Mouse (Mus musculus) intestine, postnatal 0 days (tissue): Measurements from ENCODE around the gene Mast4. TPM values are rescaled to one million over a fixed set of nuclear protein-coding genes. Genes with fewer than 3 reads are reported as not detected.

Experiments
- ATAC-seq: fragments of 200-750 bp; cut with Nextera tagmentation; 2 replicates; pipeline ENCODE4 v1.8.0; 2017; ENCODE audit warnings: mild to moderate bottlenecking, moderate TSS enrichment, moderate library complexity
- H3K27ac ChIP-seq: fragments of 300-500 bp; sonication (generic); 2 replicates; pipeline ENCODE4 v1.5.1; 2014; ENCODE audit warnings: mild to moderate bottlenecking, low read depth, low read length, moderate library complexity
- H3K27me3 ChIP-seq: fragments of 300-500 bp; sonication (generic); replicated peaks from 2 replicates; pipeline ENCODE4 v1.6.1; 2014; ENCODE audit warnings: low read length, mixed read lengths; ENCODE audit not compliant: control insufficient read depth, insufficient read depth
- H3K36me3 ChIP-seq: fragments of 300-500 bp; sonication (generic); 2 replicates; pipeline ENCODE4 v1.6.1; 2014; ENCODE audit warnings: mild to moderate bottlenecking, moderate library complexity; ENCODE audit not compliant: control insufficient read depth, insufficient read depth
- H3K4me1 ChIP-seq: fragments of 300-500 bp; sonication (generic); replicated peaks from 2 replicates; pipeline ENCODE4 v1.6.1; 2014; ENCODE audit warnings: antibody characterized with exemption, low read length, mixed read lengths; ENCODE audit not compliant: control insufficient read depth, insufficient read depth
- H3K4me2 ChIP-seq: fragments of 300-500 bp; sonication (generic); replicated peaks from 2 replicates; pipeline ENCODE4 v1.6.1; 2014; ENCODE audit warnings: low read depth, mild to moderate bottlenecking, moderate library complexity
- H3K4me3 ChIP-seq: fragments of 300-500 bp; sonication (generic); 2 replicates; pipeline ENCODE4 v1.5.1; 2014; ENCODE audit warnings: low read depth, low read length
- H3K9ac ChIP-seq: fragments of 300-500 bp; sonication (generic); 2 replicates; pipeline ENCODE4 v1.6.1; 2014; ENCODE audit warnings: mild to moderate bottlenecking, low read depth, low read length
- H3K9me3 ChIP-seq: fragments of 300-500 bp; sonication (generic); 2 replicates; pipeline ENCODE4 v1.6.1; 2016; ENCODE audit warnings: mixed run types; ENCODE audit not compliant: control insufficient read depth
- CTCF ChIP-seq: sonication (generic); IDR thresholded peaks from 2 replicates; pipeline ENCODE4 v1.5.1; 2016; ENCODE audit warnings: low read depth, mild to moderate bottlenecking, control low read depth, antibody characterized with exemption, moderate library complexity
- WGBS: fragments of 180-500 bp; shearing (Covaris S2); extraction: QIAGEN DNeasy Blood & Tissue Kit; methylation state at CpG from one replicate; pipeline ENCODE4 v1.1.7; 2014; 5-methylcytosine and 5-hydroxymethylcytosine counted together
- polyA plus RNA-seq: library from polyadenylated mRNA; unstranded; fragments of >200 nt; fragmentation: Nextera tagmentation; extraction: Ambion mirVana; gene quantifications from 2 replicates; pipeline ENCODE4 v1.2.1, GENCODE M21; 2015

The Mast4 gene
- polyA plus RNA-seq, 1 experiment from 2014 or later, result 6.1 TPM

DNA sequence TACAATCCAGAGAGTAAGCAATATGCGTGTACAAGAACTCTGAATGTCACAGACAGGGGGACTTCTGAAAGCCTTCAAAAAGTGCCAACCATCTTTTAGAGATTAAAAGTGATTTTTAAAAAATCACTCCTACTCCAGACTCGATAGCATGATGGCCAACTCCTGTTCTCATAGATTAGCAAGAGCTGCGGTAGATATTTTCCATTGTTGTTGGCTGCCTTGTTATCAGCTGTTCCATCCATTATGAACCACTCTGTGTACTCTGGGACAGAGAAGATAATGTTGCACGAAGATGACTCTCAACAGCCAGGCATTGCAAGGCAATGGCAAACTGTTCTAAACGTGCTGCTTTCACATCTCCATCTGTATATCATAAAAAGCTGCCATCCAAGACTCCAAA, 360.4 kb downstream of the Mast4 start:
- TF ChIP-seq CTCF, result no peak
- 79% methylated on average over 5 of the region's 5 CpGs for WGBS
- Histone ChIP-seq H3K36me3 (no peaks in the 10 kb centered on the region), H3K4me1 (no peaks in the 10 kb centered on the region), H3K9ac (no peak overlapping the region), H3K27me3 (no peaks in the 10 kb centered on the region), H3K4me3 (no peak overlapping the region), H3K9me3 (no peaks in the 10 kb centered on the region), H3K4me2 (no peak overlapping the region), H3K27ac (no peak overlapping the region)
- no peak for ATAC-seq

DNA sequence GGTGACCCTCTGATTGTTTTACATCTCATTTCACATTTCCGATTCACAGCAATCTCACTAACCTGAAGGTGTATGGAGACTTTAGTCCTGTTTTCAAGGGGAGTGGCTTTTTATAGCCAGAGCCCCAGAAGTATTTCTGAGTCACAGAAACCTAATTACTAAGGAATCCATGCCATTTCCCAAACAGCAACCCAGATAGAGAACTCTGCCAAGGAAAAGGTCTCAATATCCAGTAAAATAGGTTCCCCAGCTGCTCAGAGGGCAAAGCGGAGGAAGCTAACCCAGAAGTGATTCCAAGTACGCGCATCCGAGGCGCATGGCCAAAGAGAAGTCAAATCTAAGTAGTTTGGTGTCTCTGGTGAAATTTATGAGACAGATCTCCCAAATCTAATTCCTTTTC, 370.8 kb downstream of the Mast4 start:
- no peak for ATAC-seq
- Histone ChIP-seq H3K4me1 (no peaks in the 10 kb centered on the region), H3K4me2 (no peak overlapping the region), H3K27ac (no peak overlapping the region), H3K9me3 (no peaks in the 10 kb centered on the region), H3K9ac (no peak overlapping the region), H3K27me3 (no peaks in the 10 kb centered on the region), H3K36me3 (no peaks in the 10 kb centered on the region), H3K4me3 (no peak overlapping the region)
- 90% methylated on average over 6 of the region's 6 CpGs for WGBS
- TF ChIP-seq CTCF, result no peak

DNA sequence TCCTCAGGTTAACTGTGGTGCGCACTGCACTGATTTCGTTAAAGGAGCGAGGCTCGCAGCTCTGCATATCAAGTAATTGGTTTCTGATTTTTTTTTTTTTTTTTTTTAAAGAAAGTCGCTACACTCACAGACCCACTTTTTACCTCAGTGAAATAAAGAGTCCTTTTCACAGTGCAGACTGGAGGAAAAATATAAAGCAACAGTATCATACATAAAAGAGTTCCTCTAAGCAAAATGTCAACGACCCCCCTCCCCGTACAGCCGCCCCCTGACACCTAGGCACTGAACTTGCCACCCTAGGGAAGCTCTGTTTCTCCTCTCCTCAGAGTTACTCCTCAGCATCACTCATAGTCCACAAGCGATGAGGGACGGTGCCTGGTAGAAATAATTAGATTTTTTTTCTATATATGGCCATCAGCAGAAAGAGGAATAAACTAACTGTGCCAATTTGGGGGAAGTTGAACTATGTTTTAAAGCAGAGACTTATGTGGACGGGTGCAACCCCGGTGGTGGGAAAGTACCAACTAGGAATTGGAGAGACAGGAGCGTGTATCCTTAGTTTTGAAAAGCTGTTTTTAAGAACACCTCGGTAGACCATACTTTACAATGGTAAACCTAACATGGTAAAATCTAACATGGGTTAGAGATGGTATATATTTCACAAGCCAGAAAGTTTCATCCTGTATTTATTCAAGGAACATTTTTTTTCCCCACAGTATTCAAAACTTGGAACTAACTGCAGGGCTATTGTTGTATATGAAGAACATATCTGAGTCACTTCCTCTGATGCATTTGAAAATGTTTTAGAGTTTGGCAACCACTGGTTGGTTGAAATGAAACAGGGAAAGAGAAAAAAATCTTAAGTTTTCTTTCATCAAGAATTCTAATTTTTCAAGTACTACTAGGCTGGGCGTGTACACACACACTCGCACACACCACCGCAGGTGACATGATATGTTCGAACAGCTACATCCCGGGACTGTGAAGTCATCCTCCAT, 375.7 kb downstream of the Mast4 start:
- Histone ChIP-seq H3K9ac (no peak overlapping the region), H3K9me3 (no peaks in the 10 kb centered on the region), H3K27me3 (no peaks in the 10 kb centered on the region), H3K4me1 (no peaks in the 10 kb centered on the region), H3K4me2 (peak overlapping the region; percentile 51), H3K36me3 (no peaks in the 10 kb centered on the region), H3K4me3 (peak overlapping the region; percentile 20; the same call in 1 of the 2 replicates), H3K27ac (no peak overlapping the region)
- TF ChIP-seq CTCF, result no peak
- no peak for ATAC-seq
- 52% methylated on average over 19 of the region's 19 CpGs for WGBS

DNA sequence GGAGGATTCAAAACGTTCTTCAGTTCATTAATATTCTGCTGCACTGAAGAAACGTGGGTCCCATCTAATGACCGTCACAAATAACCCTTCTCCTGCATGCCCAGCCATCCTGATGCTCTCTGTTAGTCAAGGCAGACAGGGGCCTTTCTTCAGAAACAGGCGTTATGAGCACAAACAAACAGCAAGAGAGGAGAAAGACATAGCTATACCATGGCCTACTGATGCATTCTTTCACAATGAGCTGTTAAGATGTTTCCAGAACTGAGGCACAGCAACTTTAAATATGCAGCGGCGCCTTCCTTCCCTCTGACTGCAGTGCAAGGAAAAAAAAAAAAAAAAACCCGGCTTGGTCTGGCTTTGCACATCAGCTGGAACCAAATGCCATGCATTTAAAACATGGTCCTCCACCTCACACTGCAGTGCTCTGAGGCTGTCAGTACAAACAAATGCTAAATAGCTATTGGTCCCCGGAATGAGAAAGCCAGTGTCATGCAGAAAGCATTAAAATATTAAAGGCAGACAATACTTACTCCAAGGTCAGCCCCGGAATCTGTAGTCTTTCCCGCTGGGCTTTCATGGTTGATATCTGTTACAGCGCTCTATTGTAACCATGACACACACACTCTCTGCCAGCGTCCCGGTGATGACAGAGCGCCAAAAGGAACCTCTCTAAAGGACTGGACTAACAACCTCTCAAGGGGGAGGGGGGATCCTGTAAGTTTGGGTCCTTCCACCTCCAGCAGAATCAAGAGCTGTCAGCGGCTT, 376.6 kb downstream of the Mast4 start:
- no peaks in the 10 kb centered on the region for H3K9me3 ChIP-seq
- H3K4me3 ChIP-seq, result peak overlapping the region; percentile 20; the same call in 1 of the 2 replicates
- no peak overlapping the region for H3K27ac ChIP-seq
- H3K4me1 ChIP-seq, result no peaks in the 10 kb centered on the region
- no peak for TF ChIP-seq CTCF
- ATAC-seq, result no peak
- 11% methylated on average over 15 of the region's 15 CpGs for WGBS
- no peaks in the 10 kb centered on the region for H3K36me3 ChIP-seq
- no peak overlapping the region for H3K9ac ChIP-seq
- H3K27me3 ChIP-seq, result no peaks in the 10 kb centered on the region
- peak overlapping the region; percentile 51 for H3K4me2 ChIP-seq

DNA sequence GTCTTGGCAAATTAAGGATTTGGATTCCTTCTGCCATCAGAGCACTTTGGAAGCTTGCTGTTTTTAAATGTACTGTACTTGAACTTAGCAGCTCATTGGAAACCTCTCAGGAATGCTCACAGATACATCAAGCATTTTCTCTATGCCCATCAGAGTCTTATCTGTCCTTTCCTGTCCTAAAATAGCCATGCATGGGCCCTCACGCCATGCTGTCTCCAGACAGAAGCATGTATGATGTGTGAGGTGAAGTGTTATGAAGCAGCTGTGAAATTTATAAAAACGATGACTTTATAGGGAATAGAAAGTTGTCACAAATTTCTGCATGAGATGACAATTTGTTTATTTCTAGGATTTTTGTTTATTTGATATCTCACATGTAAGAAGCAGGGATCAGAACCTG, 378.8 kb downstream of the Mast4 start:
- H3K27ac ChIP-seq, result no peak overlapping the region
- H3K4me2 ChIP-seq, result no peak overlapping the region
- no peak for TF ChIP-seq CTCF
- H3K4me1 ChIP-seq, result no peaks in the 10 kb centered on the region
- H3K4me3 ChIP-seq, result no peak overlapping the region
- H3K9me3 ChIP-seq, result no peaks in the 10 kb centered on the region
- H3K36me3 ChIP-seq, result no peaks in the 10 kb centered on the region
- no peak overlapping the region for H3K9ac ChIP-seq
- WGBS, result 82% methylated on average over 2 of the region's 2 CpGs
- no peaks in the 10 kb centered on the region for H3K27me3 ChIP-seq
- ATAC-seq, result no peak

DNA sequence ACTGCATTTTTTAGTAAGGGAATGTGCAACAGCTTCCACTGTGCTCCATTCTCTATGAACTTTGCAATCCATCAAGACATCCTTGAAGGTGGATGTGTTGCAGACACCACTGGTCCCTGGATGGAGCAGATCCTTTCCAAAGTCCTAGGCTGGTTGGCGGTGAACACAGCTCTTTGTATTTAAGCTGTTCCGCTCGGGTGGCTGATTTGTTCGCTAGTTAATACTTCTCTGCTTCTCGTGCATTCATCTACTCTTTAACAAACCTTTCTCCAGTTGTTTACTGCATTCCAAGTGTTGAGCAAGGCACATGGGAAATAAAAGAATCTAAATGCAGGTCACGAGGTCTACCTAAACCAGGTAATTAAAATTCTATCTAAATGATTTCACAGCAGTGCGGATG, 384.5 kb downstream of the Mast4 start:
- no peaks in the 10 kb centered on the region for H3K36me3 ChIP-seq
- ATAC-seq, result no peak
- no peak overlapping the region for H3K4me3 ChIP-seq
- H3K4me1 ChIP-seq, result no peaks in the 10 kb centered on the region
- 83% methylated on average over 7 of the region's 7 CpGs for WGBS
- no peaks in the 10 kb centered on the region for H3K9me3 ChIP-seq
- H3K27me3 ChIP-seq, result no peaks in the 10 kb centered on the region
- no peak for TF ChIP-seq CTCF
- no peak overlapping the region for H3K27ac ChIP-seq
- H3K4me2 ChIP-seq, result no peak overlapping the region
- H3K9ac ChIP-seq, result no peak overlapping the region
